Mouse (Mus musculus) ZHBTc4 (cell line): ENCODE results near the gene Tmem251.

ENCODE experiments used
- DNase-seq: peaks from one replicate; pipeline ENCODE4 v3.0.0-alpha.2; 2011; ENCODE audit warnings: low read depth, low spot score

Gene Tmem251

DNA sequence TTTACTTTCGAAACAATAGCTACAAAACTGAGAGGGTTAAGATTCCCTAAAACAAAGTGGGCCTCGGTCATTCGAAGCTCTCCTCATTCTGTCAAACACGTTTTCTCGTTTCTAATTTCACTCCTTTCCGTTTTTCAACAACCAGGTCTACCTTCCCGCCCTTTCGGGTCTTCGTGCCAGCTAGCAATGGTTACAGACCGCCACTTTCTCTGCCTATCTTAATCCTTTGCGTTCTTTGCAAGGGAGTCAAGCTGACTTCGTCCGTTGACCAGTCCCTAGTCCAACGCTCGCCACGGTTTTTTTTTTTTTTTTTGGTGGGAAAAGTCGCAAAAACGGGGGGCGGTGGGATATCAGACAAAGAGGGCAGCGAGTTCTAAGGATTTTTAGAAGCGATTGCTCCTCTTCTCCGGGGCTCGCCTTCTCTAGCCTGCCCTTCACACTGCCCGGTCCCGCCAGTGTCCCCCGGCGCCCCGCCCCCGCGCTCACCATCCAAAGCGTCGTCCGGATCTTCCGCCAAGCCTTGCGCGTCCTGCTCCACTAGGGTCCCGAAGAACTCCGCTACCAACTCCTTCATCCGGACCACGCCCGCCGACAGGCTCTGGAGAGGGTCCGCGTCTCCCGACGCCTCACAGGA, 13.6 kb downstream of the Tmem251 start:
- peak; percentile 29 for DNase-seq

DNA sequence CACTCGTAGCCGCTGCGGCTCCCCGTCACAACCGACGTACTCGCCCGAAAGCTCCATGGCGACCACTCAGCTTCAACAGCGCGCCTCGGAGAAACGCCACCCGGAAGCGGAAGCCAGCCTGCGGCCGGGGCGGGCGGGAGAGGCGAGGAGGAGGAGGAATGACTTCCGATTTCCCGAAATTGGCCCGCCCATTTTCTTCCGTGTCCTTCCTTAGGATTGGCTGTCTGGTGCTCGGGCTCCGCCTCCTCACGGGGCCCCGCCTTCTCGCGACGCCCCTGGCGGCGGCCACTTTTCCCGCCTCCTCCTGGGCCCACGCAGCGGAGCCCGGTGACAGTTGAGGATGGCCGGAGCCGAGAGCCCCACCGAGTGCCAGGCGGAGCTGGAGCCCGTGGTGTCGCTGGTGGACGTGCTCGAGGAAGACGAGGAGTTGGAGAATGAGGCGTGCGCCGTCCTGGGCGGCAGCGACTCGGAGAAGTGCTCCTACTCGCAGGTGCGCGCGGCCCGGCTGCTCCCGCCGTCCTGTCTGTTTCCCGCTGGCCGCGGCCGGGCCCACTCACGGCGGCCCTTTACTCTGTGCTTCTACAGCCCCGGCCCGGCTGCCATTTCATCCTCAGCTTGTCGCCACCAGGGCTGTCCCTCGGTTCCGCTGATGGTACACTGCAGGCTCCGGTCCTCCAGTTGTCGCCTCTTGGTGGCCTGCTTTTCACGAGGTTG, 14.3 kb downstream of the Tmem251 start, which contains the start of the genes Gm28051, Gon7 and Ubr7:
Gene Gm28051 (minus strand): TSS at position 77 of the 714 bp plus-strand sequence.
Gene Gon7 (minus strand): TSS at position 115 of the 714 bp plus-strand sequence.
Gene Ubr7 (plus strand): TSS at position 279 of the 714 bp plus-strand sequence.
- peak; percentile 99 for DNase-seq

DNA sequence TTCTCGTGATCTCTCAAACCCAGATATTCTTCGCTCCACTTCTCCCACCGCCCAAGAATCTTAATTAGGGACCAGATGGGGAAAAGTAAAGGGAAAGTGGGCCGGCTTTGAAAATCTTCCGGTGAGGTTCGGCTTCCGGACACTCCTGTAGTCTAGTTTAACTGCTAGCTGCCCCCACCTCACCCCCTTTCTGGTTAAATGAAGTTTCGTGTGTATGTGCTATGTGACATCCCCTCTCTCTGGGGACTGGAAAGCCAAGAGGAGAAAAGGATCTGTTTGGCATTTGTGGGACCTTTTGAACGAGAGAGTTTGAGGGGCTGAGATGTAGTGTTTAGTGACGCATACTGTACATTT, 14.8 kb downstream of the Tmem251 start, which contains the start of gene Gm20604:
Gene Gm20604 (minus strand): TSS at position 270 of the 354 bp plus-strand sequence.
- DNase-seq: peak; percentile 50

DNA sequence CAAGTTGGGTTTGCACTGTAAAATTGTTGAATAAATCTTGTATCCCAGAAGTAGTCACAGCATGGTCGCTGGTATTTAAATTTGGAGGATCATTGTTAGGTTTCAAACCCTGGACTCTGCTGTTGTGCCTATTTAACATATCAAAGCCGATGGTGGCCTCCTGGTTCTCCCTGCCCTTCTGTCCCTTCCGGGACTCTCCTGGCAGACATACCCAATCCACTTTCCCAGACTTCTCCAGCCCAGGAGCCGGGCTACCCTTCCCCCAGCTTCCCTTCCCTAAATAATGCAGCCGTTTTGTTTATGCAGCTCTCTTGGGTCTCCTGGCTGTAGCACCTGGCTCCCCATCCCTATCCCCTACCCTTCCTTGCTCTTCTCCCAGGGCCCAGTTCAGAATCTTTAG, 15.4 kb downstream of the Tmem251 start:
- DNase-seq: peak; percentile 71

DNA sequence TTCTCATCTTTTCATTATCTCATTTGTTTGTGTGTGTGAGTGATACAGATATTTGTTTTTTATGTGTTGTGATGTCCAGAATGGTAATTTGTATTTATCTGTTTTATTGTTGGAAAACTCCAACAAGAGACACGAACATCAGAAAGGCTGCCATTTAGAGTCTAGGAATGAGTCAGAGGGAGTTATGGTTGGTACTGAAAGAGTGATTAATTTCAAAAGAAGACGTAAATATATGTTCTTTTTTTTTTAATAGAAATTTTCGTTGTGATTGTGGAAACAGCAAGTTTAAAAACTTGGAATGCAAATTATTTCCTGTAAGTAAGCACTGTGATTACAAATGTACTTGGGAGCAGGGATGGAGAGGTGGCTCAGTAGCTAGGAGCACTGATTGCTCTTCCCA, 18.1 kb downstream of the Tmem251 start:
- no peak for DNase-seq

- no peak for DNase-seq
Measured at GRCm38 (mm10) chr12:102763696-102764095, 20.1 kb downstream of the Tmem251 start.

DNA sequence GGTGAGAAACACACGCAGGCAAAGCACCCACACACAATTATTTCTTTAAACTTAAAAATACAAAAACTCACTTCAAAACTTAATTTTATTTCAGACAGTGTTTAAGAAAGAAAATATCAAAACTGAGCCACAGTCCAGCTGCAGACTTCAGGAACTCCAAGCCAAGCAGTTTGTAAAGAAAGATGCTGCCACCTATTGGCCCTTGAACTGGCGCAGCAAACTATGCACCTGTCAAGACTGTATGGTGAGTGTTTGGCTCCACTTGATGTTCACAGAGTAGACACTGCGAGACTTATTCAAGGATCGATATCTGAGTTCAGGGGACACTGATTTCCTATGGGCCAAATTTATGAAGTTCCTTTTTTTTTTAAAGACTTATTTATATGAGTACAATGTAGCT, 25.4 kb downstream of the Tmem251 start:
- DNase-seq: peak; percentile 22

- DNase-seq: peak; percentile 72
Measured at GRCm38 (mm10) chr12:102771601-102772000, 28.0 kb downstream of the Tmem251 start.

GRCm38 (mm10) chr12:102772676-102773075, 29.1 kb downstream of the Tmem251 start:
- DNase-seq: no peak

DNA sequence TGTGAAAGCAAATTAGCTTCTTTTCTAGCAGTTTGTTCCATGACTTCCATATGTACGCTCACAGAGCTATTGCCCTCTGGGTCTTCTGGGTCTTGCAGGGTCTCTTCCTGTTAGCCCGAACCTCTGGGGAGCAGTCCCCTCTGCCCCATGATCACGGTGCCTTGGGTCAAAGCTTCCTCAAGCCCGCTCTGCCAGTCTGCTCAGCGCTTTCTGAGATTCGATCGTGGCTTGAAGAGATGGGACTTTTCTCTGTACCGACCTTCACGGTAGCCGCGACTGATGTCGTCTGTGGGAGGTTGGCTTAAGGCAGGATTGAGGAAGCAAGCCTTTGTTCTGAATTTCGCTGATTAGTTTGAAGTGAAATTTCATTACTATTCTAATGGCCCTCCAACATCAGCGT, 32.5 kb downstream of the Tmem251 start:
- no peak for DNase-seq

DNA sequence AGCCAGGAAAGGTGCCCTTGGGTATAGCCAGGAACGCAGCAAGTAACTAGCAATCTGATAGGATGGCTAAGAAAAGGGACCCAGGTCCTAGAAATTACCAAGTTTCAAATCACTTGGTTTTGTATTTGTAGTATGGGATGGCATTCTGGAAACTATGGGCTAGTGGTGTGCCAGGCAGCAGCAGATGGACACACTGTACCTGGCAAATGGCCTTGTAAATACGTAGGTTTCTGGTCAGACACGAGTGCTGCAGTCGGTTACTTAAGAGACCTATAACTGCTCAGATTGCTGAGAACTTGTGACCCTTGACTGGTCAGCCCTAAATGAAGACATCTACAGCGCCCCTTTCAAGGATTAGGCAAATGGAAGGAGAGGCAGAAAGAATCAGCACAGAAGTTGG, 34.6 kb downstream of the Tmem251 start:
- DNase-seq: no peak

- peak; percentile 71 for DNase-seq
Measured at GRCm38 (mm10) chr12:102779452-102779851, 35.9 kb downstream of the Tmem251 start.

DNA sequence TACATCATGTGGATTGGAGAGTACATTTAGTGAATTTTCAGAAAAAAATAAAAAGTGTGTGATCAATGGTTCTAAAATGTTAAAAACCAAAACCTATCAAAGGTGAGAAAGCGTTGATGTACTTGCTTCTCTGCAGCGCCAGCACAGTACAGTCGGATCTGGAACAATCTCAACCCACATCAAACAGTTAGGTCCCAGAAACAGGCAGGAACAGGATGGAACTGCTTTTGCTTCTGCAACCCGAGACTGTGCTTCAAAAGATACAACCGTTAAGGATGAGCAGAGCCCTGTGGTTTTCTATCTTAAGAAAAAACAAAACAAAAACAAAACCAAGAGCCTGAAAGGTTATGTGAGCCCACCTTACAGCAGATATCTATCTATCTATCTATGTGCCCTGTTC, 39.3 kb downstream of the Tmem251 start:
- DNase-seq: peak; percentile 52

DNA sequence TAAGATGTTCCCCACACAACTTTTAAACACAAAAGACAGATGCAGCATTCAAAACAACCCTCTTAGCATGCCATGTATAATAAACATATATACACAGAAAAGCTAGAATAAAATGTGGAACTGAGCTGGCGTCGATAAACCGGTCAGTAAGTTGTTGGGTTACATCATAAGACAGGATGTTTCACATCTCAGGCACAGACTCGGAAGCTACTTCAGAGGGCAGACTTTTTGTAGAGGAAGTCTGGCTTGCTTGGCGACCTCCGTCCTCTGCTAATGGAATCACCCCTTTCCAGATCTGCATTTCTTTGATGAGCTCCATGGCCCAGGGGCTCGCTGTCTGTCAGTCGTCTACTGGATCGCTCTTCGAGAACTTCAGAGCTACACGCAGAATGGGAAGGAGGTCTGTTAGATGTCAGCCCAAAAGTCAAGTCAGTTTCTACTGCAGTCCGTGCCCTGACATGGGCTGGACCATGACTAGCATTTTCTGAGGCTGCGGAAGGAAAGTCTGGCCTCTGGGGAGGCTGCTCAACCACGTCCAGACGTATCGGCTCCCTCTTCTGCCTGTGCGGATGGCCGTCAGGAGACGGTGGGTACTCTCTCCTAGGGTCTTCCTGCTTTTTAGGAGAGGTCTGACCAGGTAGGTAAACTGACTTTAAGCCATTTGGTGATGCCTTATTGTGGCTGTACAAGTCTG, 41.5 kb downstream of the Tmem251 start:
- DNase-seq: no peak

- DNase-seq: no peak
Measured at GRCm38 (mm10) chr12:102785593-102785985, 42.0 kb downstream of the Tmem251 start.

DNA sequence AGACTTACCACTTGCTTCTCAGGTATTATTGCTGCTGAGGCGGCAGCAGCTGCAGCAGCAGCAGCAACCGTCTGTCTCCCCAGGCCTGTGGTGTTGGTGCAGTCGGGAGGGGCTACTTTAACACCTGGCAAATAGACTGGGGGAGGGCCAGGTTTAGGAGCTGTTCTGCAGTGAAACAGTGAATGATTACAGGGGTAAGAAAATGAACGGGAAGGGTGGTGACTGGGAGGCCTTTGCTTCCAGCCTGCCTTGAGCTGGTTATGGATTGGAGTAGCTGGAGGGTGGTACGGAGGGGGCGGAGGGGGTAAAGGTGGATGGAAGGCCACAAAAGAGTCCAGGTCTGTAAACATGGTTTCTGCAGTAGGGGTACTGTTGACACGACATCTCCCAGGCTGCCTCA, 44.4 kb downstream of the Tmem251 start:
- DNase-seq: no peak
